In the genomic region with DNA sequence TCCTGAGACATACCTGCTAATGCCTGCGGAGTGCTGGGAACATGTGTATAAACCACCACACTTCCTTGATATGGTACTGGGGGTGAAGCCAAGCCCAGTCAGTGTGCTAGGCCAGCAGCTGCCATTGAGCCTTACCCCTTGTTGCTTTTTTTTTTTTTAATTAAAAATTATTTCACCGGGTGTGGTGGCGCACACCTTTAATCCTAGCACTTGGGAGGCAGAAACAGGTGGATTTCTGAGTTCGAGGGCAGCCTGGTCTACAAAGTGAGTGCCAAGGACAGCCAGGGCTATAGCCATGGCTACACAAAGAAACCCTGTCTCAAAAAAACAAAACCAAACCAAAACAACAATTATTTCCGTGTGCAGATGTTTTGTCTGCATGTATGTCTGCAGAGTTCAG, we compare ENCODE assay signal across 14 mouse cellular contexts. TPM values are rescaled to one million over a fixed set of nuclear protein-coding genes. Genes with fewer than 3 reads are reported as not detected.
"Had no signal": no experiment of that assay in that cellular context is flagged by ENCODE, and none has a peak within 500 bp of the region (broad histone marks: within the 10 kb centered on the region; RNA-seq: fewer than 3 reads in every experiment).

No protein-coding gene starts in this region.

- DNase-seq: kidney, postnatal 14 days; left cerebral cortex, postnatal 4 days; retina, postnatal 1 day; right cerebral cortex, postnatal 4 days; spleen, adult 18-20 months; thymus, adult 2 months; thymus, postnatal 25 days had no signal

- H3K9ac ChIP-seq: kidney, embryonic 15.5 days; limb, embryonic 13.5 days; liver, embryonic 14.5 days; midbrain, embryonic 12.5 days; neural tube, embryonic 15.5 days had no signal

- H3K27me3 ChIP-seq: kidney, embryonic 15.5 days; limb, embryonic 13.5 days had no signal

- H3K27ac ChIP-seq: liver, embryonic 14.5 days; midbrain, embryonic 12.5 days; neural tube, embryonic 15.5 days had no signal

- H3K36me3 ChIP-seq: neural tube, embryonic 15.5 days had no signal

- H3K4me3 ChIP-seq: kidney, embryonic 15.5 days; midbrain, embryonic 12.5 days; neural tube, embryonic 15.5 days had no signal

- H3K9me3 ChIP-seq: kidney, embryonic 15.5 days; limb, embryonic 13.5 days; midbrain, embryonic 12.5 days; neural tube, embryonic 15.5 days had no signal

RNA-seq across cellular contexts. Expression of a gene that starts 20.1 kb away (rescaled TPM):
- total RNA-seq: liver, adult 2 months had no signal
- polyA plus RNA-seq: liver, adult 2 months; urinary bladder, adult 2 months had no signal

RNA-seq across cellular contexts. Expression of a gene that starts 57.2 kb away (rescaled TPM):
- total RNA-seq: liver, adult 2 months had no signal
